Mouse (Mus musculus): ENCODE measurements at regions not wholly inside any gene's neighbourhood (a gene's known extent, or its start where the extent isn't known, plus 50 kb on each side); places are given as distances from the start of the nearest gene placed in this dataset.
A peak's percentile ranks its signal among the peaks of the same experiment; 100 is the strongest.

- no peak overlapping the region for H3K4me3 ChIP-seq (ENCODE audit: low read depth, low read length)
- ATAC-seq (ENCODE audit: low FRiP score, low TSS enrichment) (0 out of 2 replicates have a peak, but pooled peaks have one; percentile 29), DNase-seq (ENCODE audit: low spot score) (no peak)
- TF ChIP-seq CTCF (IDR thresholded peaks at IDR 0.05; ENCODE audit: low read depth) = no peak
- TF ChIP-seq EP300 (optimal IDR thresholded peaks at IDR 0.05) = no peak
- no peaks in the 10 kb centered on the region for H3K9me3 ChIP-seq (ENCODE audit: control insufficient read depth, low read length)
- H3K27ac ChIP-seq (replicated peaks) = no peak overlapping the region; the same call in 1 of the 2 replicates
- H3K9ac ChIP-seq (ENCODE audit: low read length) = no peak overlapping the region
- H3K4me2 ChIP-seq (replicated peaks; ENCODE audit: low read depth) = no peak overlapping the region
- H3K4me1 ChIP-seq (replicated peaks; ENCODE audit: control insufficient read depth, insufficient read depth) = no peaks in the 10 kb centered on the region
- H3K36me3 ChIP-seq (ENCODE audit: control insufficient read depth, insufficient read depth, low read length) = no peaks in the 10 kb centered on the region
- no peaks in the 10 kb centered on the region for H3K27me3 ChIP-seq (ENCODE audit: control insufficient read depth, insufficient read depth, low read length)
- WGBS = 55% methylated on average over 7 of the region's 7 CpGs
Observed at GRCm38 (mm10) chr4:95353894-95354319, 203.4 kb upstream of the Fggy start.

- ATAC-seq (ENCODE audit: low FRiP score, low TSS enrichment) (no peak), DNase-seq (ENCODE audit: low spot score) (peak; percentile 12)
- WGBS = 76% methylated on average over 2 of the region's 2 CpGs
- H3K4me2 ChIP-seq (replicated peaks; ENCODE audit: low read depth) = no peak overlapping the region
- no peak overlapping the region for H3K27ac ChIP-seq (replicated peaks)
- no peaks in the 10 kb centered on the region for H3K27me3 ChIP-seq (ENCODE audit: control insufficient read depth, insufficient read depth, low read length)
- H3K9ac ChIP-seq (ENCODE audit: low read length) = no peak overlapping the region
- TF ChIP-seq EP300 (optimal IDR thresholded peaks at IDR 0.05) (no peak), CTCF (IDR thresholded peaks at IDR 0.05; ENCODE audit: low read depth) (no peak; the same call in 1 of the 2 replicates)
- no peaks in the 10 kb centered on the region for H3K36me3 ChIP-seq (ENCODE audit: control insufficient read depth, insufficient read depth, low read length)
- no peaks in the 10 kb centered on the region for H3K9me3 ChIP-seq (ENCODE audit: control insufficient read depth, low read length)
- no peaks in the 10 kb centered on the region for H3K4me1 ChIP-seq (replicated peaks; ENCODE audit: control insufficient read depth, insufficient read depth)
- no peak overlapping the region for H3K4me3 ChIP-seq (ENCODE audit: low read depth, low read length)
Observed at GRCm38 (mm10) chr4:95358674-95359073, 198.6 kb upstream of the Fggy start.

DNA sequence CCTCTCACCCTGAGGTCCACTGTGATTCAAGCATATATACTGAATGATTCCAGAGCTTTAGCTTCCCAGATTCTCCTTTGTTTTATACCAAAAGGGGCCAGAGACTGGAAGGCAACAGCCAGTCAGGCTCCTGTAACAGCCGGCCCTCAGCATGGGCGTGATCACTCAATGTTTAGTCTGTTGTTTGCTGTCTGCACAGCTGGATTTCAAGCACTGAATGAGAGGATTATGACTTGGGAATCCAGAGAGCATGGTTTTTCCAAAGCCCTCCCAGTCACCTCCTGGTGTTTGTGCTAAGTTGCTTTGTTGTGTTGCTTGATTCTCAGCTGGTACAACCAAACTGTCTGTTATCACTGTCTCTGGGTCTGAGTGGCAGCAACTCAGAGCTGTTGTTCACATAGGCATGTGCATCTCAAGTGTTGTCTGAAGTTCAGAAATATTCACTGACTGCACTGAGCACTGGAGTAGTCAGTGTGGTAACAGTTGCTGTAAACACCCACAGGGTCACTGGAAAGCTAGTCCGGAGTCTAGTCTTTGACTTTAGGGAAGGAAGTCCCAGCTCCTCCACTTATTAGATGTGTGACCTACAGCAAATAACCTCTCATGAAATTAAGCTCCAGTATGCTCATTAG lies 196.9 kb upstream of the Fggy start:
- Histone ChIP-seq H3K36me3 (ENCODE audit: control insufficient read depth, insufficient read depth, low read length) (no peaks in the 10 kb centered on the region), H3K27me3 (ENCODE audit: control insufficient read depth, insufficient read depth, low read length) (no peaks in the 10 kb centered on the region), H3K27ac (replicated peaks) (no peak overlapping the region), H3K9ac (ENCODE audit: low read length) (no peak overlapping the region), H3K4me2 (replicated peaks; ENCODE audit: low read depth) (no peak overlapping the region), H3K4me1 (replicated peaks; ENCODE audit: control insufficient read depth, insufficient read depth) (no peaks in the 10 kb centered on the region), H3K4me3 (ENCODE audit: low read depth, low read length) (no peak overlapping the region), H3K9me3 (ENCODE audit: control insufficient read depth, low read length) (no peaks in the 10 kb centered on the region)
- 46% methylated on average over 3 of the region's 3 CpGs for WGBS
- DNase-seq (ENCODE audit: low spot score) (peak; percentile 13), ATAC-seq (ENCODE audit: low FRiP score, low TSS enrichment) (no peak)
- no peak for TF ChIP-seq CTCF (IDR thresholded peaks at IDR 0.05; ENCODE audit: low read depth)
- no peak for TF ChIP-seq EP300 (optimal IDR thresholded peaks at IDR 0.05)

DNA sequence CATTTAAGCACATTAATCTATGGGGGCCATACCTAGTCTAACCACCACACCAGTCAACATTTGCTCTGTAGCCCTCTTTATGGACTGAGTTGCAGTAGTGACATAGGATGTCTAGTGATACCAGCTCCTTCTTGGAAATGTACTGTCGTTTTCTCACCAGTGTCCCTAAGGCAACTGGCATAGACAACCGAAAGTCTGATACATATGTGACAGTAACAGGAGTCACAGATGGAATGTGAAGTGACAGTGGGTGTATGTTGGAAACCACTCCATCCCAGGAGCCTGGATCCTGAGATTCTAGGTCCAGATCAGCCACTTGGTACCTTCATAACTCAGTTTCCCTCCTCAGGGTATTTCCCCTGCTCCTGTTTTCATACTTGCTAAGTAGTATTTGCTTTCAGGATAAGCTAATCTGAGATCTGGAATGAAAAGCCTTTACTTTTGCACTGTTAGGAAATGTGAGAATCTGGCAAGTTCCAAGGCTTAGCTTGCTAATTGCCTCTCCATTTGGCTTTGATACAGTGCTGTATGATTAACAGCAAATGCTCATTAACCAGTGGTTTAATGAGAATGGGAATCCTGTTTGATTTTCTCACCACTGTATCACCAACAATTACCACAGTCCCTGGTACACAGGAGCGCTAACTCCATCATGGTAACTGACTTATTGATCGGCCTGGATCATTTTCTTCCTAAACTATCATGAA lies 192.8 kb upstream of the Fggy start:
- H3K4me1 ChIP-seq (replicated peaks; ENCODE audit: control insufficient read depth, insufficient read depth) = no peaks in the 10 kb centered on the region
- DNase-seq (ENCODE audit: low spot score) (peak; percentile 4), ATAC-seq (ENCODE audit: low FRiP score, low TSS enrichment) (no peak)
- no peak overlapping the region for H3K27ac ChIP-seq (replicated peaks)
- H3K36me3 ChIP-seq (ENCODE audit: control insufficient read depth, insufficient read depth, low read length) = no peaks in the 10 kb centered on the region
- no peak overlapping the region for H3K4me2 ChIP-seq (replicated peaks; ENCODE audit: low read depth)
- WGBS = 95% methylated on average over 4 of the region's 4 CpGs
- H3K4me3 ChIP-seq (ENCODE audit: low read depth, low read length) = no peak overlapping the region
- H3K9ac ChIP-seq (ENCODE audit: low read length) = no peak overlapping the region
- H3K9me3 ChIP-seq (ENCODE audit: control insufficient read depth, low read length) = no peaks in the 10 kb centered on the region
- TF ChIP-seq EP300 (optimal IDR thresholded peaks at IDR 0.05) (no peak), CTCF (IDR thresholded peaks at IDR 0.05; ENCODE audit: low read depth) (no peak)
- no peaks in the 10 kb centered on the region for H3K27me3 ChIP-seq (ENCODE audit: control insufficient read depth, insufficient read depth, low read length)

DNA sequence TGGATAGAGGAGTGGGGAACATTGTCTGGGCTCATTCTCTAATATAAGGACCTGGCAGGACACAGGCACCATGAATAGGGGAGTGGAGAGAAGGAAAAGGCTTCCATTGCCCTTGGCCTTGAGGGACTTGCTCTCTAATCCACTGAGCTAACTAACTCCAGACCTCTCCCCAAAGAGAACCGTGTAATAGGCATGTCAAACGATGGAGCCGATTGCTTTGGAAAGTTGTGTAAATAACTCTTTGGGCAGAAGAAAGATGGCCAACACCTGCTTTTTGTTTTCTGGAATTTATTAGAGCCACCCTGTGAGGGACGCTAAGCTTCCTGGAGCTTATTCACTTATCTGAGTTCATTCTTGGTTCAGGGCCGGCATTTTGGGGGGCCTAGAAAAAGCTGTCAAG lies 180.9 kb upstream of the Fggy start:
- H3K4me2 ChIP-seq (replicated peaks; ENCODE audit: low read depth) = no peak overlapping the region
- TF ChIP-seq CTCF (IDR thresholded peaks at IDR 0.05; ENCODE audit: low read depth) = no peak
- TF ChIP-seq EP300 (optimal IDR thresholded peaks at IDR 0.05) = no peak
- H3K4me1 ChIP-seq (replicated peaks; ENCODE audit: control insufficient read depth, insufficient read depth) = peaks cover 4% of the 10 kb centered on the region; the same call in 1 of the 2 replicates
- ATAC-seq (ENCODE audit: low FRiP score, low TSS enrichment) = no peak
- peak overlapping the region; percentile 67; the same call in 1 of the 2 replicates for H3K27ac ChIP-seq (replicated peaks)
- no peaks in the 10 kb centered on the region for H3K27me3 ChIP-seq (ENCODE audit: control insufficient read depth, insufficient read depth, low read length)
- 30% methylated on average over 5 of the region's 5 CpGs for WGBS
- H3K36me3 ChIP-seq (ENCODE audit: control insufficient read depth, insufficient read depth, low read length) = no peaks in the 10 kb centered on the region
- no peak overlapping the region for H3K9ac ChIP-seq (ENCODE audit: low read length)
- no peak overlapping the region for H3K4me3 ChIP-seq (ENCODE audit: low read depth, low read length)
- no peaks in the 10 kb centered on the region for H3K9me3 ChIP-seq (ENCODE audit: control insufficient read depth, low read length)
- no peak for DNase-seq (ENCODE audit: low spot score)
